Mouse (Mus musculus) regulatory T cell (primary cell): Measurements from ENCODE around the gene Rorb.

Source experiments
- in situ Hi-C: fragments of 300-600 bp; cut with MboI, MseI; formaldehyde crosslinking; loops from one replicate; pipeline ENCODE4 v1.15.1; 2025; ENCODE audit warnings: high pct_unique_total_duplicates

Gene Rorb

GRCm38 (mm10) chr19:19110793-19111427, at the start of gene Rorb:
Rorb (minus strand) TSS chr19:19111196.
- in situ Hi-C loops: no loop called here

DNA sequence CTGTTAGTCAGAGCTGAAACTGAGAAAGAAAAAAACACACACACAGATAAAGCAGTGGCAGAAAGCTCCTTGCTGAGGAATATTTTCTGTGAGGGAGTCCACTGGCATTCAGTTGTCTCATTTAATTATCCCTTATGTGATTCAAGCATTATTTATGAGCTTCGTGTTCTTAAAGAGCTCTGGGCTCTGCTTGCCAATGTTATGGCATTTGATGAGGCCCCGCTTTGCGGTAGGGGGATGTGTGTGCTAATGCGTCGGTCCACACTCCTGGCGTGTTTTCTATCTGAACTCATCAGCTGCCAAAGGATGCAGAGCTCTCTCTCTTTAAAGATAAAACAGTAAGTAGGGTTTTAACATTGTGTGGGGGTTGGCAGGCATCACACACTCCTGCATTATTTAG, 37.9 kb upstream of the Rorb start:
- in situ Hi-C loops: no loop called here

GRCm38 (mm10) chr19:19144447-19144846, 33.5 kb upstream of the Rorb start:
- in situ Hi-C loops: no loop called here

DNA sequence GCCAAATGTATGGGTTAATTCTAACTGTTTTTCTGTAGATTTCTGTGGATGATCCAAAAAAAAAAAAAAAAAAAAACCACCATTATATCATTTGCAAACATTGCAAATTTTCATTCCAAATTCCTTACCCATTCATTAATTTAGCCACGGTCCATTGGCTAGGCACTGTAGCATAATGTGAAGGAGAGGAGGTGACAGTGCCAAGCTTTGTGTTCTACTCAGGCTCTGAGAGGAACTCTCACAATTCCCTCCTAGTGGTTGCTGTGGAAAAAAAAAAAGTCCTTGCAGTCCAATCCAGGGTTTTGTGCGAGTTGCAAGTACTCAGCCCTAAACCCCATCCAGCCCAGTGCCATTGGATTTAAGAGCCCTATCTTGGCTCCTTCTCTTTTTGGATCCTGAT, 25.9 kb upstream of the Rorb start:
- in situ Hi-C loops: no loop called here

DNA sequence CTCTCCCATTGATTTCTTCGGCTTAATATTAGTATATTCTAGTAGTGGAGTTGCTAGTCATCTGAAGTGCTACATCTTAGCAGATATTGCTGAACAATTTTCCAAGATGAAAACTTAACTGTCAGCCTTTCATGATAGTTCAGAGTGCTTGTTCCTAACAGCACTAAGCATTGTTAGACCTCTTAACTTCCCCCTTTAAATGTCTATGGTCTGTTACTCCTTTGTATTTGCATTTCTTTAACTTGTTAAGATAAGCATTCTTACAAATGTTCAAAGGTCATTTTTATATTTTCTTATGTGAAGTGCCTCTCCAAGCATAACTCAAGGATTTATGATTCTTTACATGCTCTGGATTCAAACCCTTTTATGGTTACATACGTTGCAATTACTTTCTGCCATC, 24.8 kb upstream of the Rorb start:
- in situ Hi-C loops: no loop called here

- in situ Hi-C loops: no loop called here
These were observed 11.3 kb upstream of the Rorb start for GRCm38 (mm10) chr19:19122324-19122723.

GRCm38 (mm10) chr19:19112180-19112579, 1.2 kb upstream of the Rorb start:
- in situ Hi-C loops: no loop called here

- in situ Hi-C loops: no loop called here
These were observed 603 bp upstream of the Rorb start for GRCm38 (mm10) chr19:19111428-19112170.

- in situ Hi-C loops: no loop called here
These were observed 806 bp downstream of the Rorb start for GRCm38 (mm10) chr19:19110011-19110768.

DNA sequence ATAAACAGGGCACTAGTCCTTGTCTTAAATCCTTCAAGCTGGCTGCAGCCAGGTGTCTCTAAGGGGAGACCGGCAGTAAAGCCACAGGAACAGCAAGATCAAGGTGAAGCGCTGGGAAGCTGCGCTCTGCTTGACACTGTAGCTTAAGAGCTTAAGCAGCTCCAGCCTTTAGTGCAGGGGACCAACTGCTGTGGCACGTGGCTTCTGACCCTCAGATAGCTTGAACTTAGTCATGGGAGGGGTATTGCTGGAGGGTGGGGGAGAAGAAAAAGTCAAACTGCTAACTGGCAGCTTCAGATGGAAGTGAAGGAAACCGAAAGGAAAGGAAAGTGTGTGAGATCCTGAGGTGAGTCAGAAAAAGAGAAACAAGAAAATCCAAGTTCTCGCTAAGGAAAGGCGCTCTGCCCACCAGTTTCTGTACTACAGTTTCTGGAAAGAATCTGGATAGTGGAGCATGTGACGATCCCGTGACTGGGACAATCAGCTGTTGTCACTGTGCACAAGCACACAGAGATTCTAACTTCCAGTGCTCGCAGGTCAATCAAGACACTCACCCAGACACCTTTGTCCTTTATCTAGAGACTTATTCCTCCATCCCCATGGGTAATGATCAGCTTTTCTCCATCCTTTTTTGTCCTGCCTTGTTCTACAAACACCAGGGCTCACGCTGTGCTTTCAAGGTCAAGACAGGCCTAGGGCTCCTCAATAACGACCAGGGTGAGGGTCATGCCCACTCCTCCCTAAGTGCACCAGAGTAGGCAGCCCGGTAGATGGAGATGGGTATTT, 2.2 kb downstream of the Rorb start:
- in situ Hi-C loops: no loop called here

DNA sequence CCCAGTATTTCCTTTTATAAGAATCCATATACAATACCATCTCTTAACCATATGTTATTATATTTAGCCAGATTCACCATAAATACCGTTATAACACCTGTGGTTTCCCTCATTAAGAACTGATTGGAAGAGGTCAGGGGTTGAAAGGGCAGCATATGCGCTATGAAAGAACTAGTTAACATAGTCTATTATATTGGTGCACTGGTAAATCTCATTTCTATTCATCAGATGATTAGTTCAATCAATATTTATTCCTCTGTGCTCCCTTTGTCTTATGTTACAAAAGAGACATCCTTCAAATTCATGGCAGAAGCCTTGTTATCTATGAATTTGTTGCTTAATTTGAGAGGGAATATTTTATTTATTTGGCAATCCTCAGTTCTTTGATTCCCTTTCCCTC, 6.4 kb downstream of the Rorb start:
- in situ Hi-C loops: no loop called here

DNA sequence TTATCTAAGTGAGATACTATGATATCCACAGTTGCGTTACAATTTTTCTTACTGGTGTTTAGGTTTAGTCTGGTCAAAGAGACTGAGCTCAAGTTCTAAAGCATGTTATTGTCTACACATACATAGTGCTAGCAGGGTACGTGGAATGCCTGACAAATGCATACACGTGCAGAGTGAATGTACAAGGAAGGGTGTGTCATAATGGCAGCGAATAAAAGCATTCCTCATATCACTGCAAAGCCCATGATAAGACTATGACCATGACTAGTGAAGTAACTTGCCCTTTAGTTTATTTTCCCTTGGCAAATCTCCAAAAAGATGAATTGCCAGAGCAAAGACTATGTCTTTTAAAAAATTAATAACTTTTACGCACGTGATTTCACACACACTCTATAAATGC, 13.8 kb downstream of the Rorb start:
- in situ Hi-C loops: no loop called here

DNA sequence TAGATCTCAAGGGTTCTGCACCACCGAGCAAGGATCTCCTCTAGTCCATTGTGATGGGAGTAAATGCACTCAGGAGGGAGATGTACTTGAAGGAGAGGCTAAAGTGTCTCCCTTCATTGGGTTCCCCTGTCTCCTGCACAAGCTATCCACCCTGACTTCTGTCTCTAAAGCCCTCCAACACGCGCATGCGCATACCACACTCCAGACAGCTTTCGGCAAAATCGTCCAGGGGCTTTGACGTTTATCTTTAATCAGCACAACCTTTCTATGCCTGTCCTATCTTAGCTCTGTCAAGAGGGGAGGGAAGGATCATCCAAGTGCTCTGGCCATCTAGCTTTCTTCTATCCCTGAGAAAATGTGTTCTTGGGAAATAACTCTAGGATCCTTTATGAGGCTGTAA, 21.6 kb downstream of the Rorb start:
- in situ Hi-C loops: no loop called here

- in situ Hi-C loops: no loop called here
These were observed 33.1 kb downstream of the Rorb start for GRCm38 (mm10) chr19:19077880-19078279.

GRCm38 (mm10) chr19:19074756-19075155, 36.2 kb downstream of the Rorb start:
- in situ Hi-C loops: no loop called here

DNA sequence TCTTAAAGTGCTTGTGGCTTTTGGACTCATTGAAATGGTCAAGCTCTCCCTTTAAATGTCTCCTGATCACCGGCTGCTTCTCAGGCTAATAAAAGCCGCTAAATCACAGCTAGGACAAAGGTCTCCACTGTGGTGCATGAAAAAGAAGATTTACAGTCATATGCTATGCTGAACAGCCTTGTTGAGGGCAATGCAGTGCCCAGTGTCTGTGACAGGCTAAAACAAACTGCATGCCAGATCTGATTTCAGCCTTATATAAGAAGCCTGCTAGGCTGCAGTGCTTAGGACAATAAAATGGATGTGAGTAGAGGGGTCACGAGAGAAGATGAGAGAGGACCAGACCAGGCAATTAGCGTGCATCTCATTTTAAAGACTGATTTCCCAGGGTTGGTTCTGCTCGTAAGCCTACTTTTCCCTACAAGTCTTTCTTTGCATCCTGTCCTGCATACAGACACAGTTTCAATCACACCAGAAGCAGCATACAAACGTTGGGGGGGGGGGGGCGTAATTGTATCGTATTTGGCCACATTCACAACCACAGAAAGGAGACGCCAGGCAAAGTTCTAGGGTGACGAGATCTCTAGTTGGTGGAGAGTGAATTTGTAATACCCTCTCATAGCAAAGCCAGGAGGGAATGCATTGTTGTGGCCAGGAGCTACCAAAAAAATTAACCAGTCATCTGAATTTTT, 52.1 kb downstream of the Rorb start:
- in situ Hi-C loops: no loop called here

DNA sequence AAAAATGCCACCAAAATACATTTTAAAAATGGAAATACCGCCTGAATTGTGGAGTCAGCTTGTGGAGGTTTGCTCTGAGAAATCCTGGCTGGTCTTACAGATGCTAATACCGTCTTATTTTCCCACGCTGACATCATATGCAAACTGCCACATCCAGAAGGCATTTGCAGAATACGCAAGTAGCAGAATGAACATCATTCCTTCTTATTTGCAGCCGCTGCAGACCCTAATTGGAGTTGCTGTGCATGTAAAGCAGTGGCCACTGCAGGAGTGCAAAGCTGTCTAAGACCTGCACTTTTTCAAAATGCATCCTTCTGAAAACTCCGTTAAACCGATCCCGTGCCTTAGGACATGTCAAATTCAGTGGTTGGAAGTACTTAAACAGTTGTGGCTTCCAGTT, 52.8 kb downstream of the Rorb start:
- in situ Hi-C loops: no loop called here

- in situ Hi-C loops: no loop called here
These were observed 67.9 kb downstream of the Rorb start for GRCm38 (mm10) chr19:19043138-19043537.

DNA sequence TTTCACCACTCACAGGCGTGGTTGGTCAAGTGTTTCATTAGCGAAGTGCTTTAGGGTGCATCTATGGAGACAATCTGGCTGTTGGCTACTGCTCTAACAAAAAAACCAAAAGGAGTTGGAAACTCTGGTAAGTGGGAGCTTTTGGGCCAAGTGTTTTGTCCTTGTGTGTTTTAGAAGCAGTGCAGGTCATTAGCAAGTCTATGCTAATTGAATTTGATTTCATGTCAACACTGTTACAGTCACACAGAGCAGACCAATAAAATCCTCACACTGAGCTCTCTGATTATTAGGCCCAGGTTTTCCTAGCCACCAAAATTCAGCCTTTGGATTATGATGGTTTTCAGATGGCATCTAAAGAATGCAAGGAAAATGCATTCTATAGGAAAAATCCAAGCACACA, 70.2 kb downstream of the Rorb start:
- in situ Hi-C loops: no loop called here

- in situ Hi-C loops: no loop called here
These were observed 76.3 kb downstream of the Rorb start for GRCm38 (mm10) chr19:19034482-19035315.
